Mouse (Mus musculus) hematopoietic multipotent progenitor cell, adult 10-12 weeks (in vitro differentiated cells): ENCODE results near the gene Magea2. TPM values are rescaled to one million over a fixed set of nuclear protein-coding genes. Genes with fewer than 3 reads are reported as not detected.

ENCODE experiments used
- polyA plus RNA-seq: library from polyadenylated mRNA; stranded (reverse); fragments of >175 nt; gene quantifications from 2 replicates; pipeline ENCODE4 v1.2.3, GENCODE M21; 2012; ENCODE audit warnings: low replicate concordance

Magea2 gene
- not detected in 2 replicates for polyA plus RNA-seq

DNA sequence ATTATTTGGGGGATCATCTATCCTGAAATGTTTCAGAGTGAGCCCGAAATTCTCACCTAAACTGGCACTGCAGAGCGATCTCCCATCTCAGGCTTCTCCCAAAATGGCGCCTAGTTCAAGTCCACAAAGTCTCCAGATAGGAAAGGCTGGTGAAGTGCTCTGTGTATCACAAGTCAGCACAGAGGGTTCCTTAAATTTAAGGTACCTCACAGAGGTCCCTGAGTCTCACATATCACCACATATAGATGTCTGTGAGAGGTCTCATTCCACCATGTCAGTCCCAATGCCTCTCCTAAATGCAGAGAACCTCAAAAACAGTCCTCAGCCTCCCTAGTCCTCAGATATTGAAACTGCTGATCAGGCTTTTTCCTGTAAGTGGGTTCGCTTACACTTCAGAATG lies at the start of gene Magea2:
Gene Magea2, minus strand, starts transcription at position 101 of the 400 bp plus-strand sequence.

DNA sequence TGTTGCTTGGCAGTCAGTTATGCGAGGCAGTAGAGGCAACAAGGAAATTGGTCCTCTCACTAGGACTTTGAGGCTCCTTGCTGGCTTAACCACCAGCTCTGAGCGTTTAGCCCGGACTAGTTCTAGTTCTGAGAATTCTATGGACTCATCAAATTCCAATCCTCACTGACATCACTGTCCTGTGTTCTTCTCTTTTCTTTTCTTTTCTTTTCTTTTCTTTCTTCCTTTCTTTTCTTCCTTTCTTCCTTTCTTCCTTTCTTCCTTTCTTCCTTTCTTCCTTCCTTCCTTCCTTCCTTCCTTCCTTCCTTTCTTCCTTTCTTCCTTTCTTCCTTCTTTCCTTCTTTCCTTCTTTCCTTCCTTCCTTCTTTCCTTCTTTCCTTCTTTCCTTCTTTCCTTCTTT lies 34.8 kb upstream of the Magea2 start, which contains the start of gene Cldn34b2:
Gene Cldn34b2, minus strand, starts transcription at position 101 of the 400 bp plus-strand sequence.

DNA sequence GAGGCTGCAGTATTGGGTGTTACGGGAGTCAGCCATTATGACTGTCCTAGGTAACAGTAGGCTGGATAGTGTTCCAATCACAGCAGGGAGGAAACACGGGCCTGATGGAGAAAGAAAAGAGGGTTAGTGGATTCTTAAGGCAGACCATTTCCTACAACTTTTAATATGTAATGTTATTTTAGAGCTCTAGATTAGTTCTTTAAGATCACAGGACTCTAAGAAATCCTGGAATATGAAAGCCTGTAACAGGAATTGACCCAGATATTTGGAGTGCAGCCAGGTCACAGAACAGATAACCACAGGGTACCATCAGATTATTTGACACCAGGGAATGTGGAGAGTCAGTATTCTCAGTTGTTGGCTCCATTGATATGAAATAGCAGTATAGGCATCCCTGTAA lies 3.8 kb downstream of the Magea2 start, which contains the start of gene Magea1:
Gene Magea1, minus strand, starts transcription at position 101 of the 400 bp plus-strand sequence.

DNA sequence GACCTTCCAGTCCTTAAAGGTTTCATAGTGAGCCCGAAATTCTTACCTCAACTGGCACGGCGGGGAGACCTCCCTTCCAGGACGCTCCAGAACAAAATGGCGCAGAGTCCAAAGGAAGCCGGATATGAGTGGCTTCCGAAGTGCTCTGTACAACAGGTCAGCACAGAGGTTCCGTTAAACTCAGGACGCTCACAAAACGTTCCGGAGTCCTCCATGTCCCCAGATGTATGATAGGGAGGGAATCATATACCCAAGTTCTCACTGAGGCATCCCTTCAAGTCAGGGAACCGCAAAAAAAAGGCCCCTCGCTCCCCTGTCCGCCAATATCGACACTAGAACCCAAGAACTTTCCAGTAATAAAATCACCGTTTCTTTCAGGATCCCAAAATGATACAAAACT lies 30.4 kb downstream of the Magea2 start, which contains the start of gene Magea5:
Gene Magea5, minus strand, starts transcription at position 101 of the 400 bp plus-strand sequence.

DNA sequence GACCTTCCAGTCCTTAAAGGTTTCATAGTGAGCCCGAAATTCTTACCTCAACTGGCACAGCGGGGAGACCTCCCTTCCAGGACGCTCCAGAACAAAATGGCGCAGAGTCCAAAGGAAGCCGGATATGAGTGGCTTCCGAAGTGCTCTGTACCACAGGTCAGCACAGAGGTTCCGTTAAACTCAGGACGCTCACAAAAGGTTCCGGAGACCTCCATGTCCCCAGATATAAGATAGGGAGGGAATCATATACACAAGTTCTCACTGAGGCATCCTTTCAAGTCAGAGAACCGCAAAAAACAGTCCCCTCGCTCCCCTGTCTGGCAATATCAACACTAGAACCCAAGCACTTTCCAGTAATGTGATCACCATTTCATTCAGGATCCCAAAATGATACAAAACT lies 97.7 kb downstream of the Magea2 start, which contains the start of gene Magea8:
Gene Magea8, minus strand, starts transcription at position 101 of the 400 bp plus-strand sequence.

Other genes starting within 250 kb of the Magea2 start
- gene Cldn34b1, start 203.4 kb downstream of the Magea2 start, polyA plus RNA-seq, result not detected in 2 replicates
- gene Magea6, start 157.7 kb downstream of the Magea2 start, polyA plus RNA-seq, result not detected in 2 replicates
- gene Magea3, start 144.2 kb downstream of the Magea2 start, polyA plus RNA-seq, result not detected in 2 replicates
- gene Magea8, start 97.8 kb downstream of the Magea2 start, polyA plus RNA-seq, result not detected in 2 replicates
- not detected in 2 replicates for gene Magea5, start 30.5 kb downstream of the Magea2 start, polyA plus RNA-seq
- not detected in 2 replicates for gene Magea1, start 3.9 kb downstream of the Magea2 start, polyA plus RNA-seq
- gene Cldn34b2, start 34.7 kb upstream of the Magea2 start, polyA plus RNA-seq, result not detected in 2 replicates
- 57.2 and 211 TPM in 2 replicates for gene Sat1, start 122.8 kb upstream of the Magea2 start, polyA plus RNA-seq
- gene Acot9, start 168.8 kb upstream of the Magea2 start, polyA plus RNA-seq, result 0.99 and 9.0 TPM in 2 replicates
- gene Prdx4, start 247.1 kb upstream of the Magea2 start, polyA plus RNA-seq, result 13.3 and 30.7 TPM in 2 replicates